Mouse (Mus musculus): ENCODE results near the gene Cryl1. TPM values are rescaled to one million over a fixed set of nuclear protein-coding genes. Genes with fewer than 3 reads are reported as not detected.
A peak's percentile ranks its signal among the peaks of the same experiment; 100 is the strongest.

Cryl1 gene
- total and polyA plus RNA-seq, 3 experiments: 17.8 to 22.0 TPM; not detected in 1

DNA sequence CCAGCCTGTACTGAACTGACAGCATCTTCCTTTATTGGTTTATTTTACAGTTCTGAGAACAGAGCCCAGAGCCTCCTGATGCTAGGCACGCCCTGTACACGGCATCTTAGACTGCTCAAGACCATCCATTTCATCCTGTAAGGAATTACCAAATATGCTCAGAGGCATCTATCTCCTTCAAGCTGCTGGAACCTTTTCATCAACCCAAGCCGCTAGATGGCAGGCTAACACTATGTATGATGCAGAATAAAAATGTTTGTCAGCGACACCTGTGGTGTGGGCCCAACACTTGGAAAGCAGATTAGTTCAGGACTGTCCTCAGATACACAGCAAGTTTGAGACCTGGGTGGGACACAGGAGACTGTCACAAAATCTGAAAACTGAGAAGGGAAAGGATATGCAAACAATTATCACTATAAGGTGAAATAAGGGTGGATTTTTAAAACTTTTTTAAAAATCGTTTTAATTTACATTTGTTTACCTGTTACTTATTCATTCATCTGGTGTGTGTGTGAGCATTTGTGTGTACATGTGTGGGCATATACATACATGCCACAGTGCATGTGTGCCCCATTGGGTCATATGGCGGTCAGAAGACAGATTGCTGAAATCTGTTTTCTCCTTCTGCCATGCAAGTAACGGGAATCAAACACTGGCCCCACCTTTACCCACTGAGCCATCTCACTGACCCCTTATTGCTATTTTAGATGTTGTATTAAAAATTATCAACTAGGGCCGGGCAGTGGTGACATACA, 25.8 kb downstream of the Cryl1 start:
- H3K4me1 ChIP-seq (ENCODE audit: control insufficient read depth in 1 of 2, insufficient read depth in 2 of 2, low read length in 2 of 2): peaks cover 0 to 5% of the 10 kb centered on the region in 2 experiments; a peak in 1 of 4 replicates
- H3K9me3 ChIP-seq (replicated peaks; ENCODE audit: insufficient read depth, low read length): no peaks in the 10 kb centered on the region
- H3K27ac ChIP-seq (ENCODE audit: control insufficient read depth, low read depth, low read length): no peak overlapping the region
- H3K9ac ChIP-seq (ENCODE audit: control insufficient read depth, low read depth, low read length, poor library complexity, severe bottlenecking): no peak overlapping the region
- no peaks in the 10 kb centered on the region for H3K79me2 ChIP-seq (ENCODE audit: control insufficient read depth, insufficient read depth, low read length, poor library complexity)
- TF ChIP-seq ZNF384 (IDR thresholded peaks at IDR 0.05; ENCODE audit: low read depth, low read length) (no peak), ELF1 (IDR thresholded peaks at IDR 0.05; ENCODE audit: low read depth, low read length) (no peak), RAD21 (IDR thresholded peaks at IDR 0.05; ENCODE audit: low read depth, low read length) (peak; percentile 94), ZC3H11A (IDR thresholded peaks at IDR 0.05; ENCODE audit: low read depth, low read length) (peak; percentile 85), TAL1 (IDR thresholded peaks at IDR 0.05; ENCODE audit: low read length) (no peak), JUND (IDR thresholded peaks at IDR 0.05; ENCODE audit: low read depth, low read length) (no peak), ZKSCAN1 (IDR thresholded peaks at IDR 0.05; ENCODE audit: low read depth, low read length) (no peak), MAFK (IDR thresholded peaks at IDR 0.05; ENCODE audit: borderline replicate concordance, low read depth, low read length) (no peak), EP300 (IDR thresholded peaks at IDR 0.05; ENCODE audit: low read depth in 1 of 2, low read length in 2 of 2) (no peak), HCFC1 (IDR thresholded peaks at IDR 0.05; ENCODE audit: low read depth, low read length) (no peak), POLR2A (IDR thresholded peaks at IDR 0.05; ENCODE audit: control insufficient read depth in 1 of 2, insufficient read depth in 1 of 2, low read depth in 1 of 2, low read length in 2 of 2, poor library complexity in 1 of 2) (no peak), USF1 (IDR thresholded peaks at IDR 0.05; ENCODE audit: low read depth, low read length) (no peak), ZMIZ1 (IDR thresholded peaks at IDR 0.05; ENCODE audit: low read depth, low read length) (no peak), TBP (IDR thresholded peaks at IDR 0.05; ENCODE audit: low read depth, low read length) (no peak), TCF12 (IDR thresholded peaks at IDR 0.05; ENCODE audit: low read depth, low read length) (no peak), E2F4 (IDR thresholded peaks at IDR 0.05; ENCODE audit: borderline replicate concordance, low read depth, low read length) (no peak), SMC3 (IDR thresholded peaks at IDR 0.05; ENCODE audit: low read depth, low read length) (peak; percentile 83), CTCF (IDR thresholded peaks at IDR 0.05 in 2 of 3, conservative IDR thresholded peaks at IDR 0.05 in 1 of 3; ENCODE audit: control insufficient read depth in 1 of 3, insufficient read depth in 1 of 3, low read depth in 2 of 3, low read length in 3 of 3, poor library complexity in 1 of 3, severe bottlenecking in 1 of 3) (peak; percentile 49 to 96 (median 49)), MAZ (IDR thresholded peaks at IDR 0.05; ENCODE audit: low read depth, low read length) (no peak), CHD2 (IDR thresholded peaks at IDR 0.05; ENCODE audit: low read length) (no peak)
- DNase-seq (ENCODE audit: low read depth, low spot score): peak; percentile 78
- H3K36me3 ChIP-seq (ENCODE audit: control insufficient read depth in 1 of 2, insufficient read depth in 2 of 2, low read length in 2 of 2): no peaks in the 10 kb centered on the region
- H3K27me3 ChIP-seq (ENCODE audit: control insufficient read depth in 1 of 2, insufficient read depth in 2 of 2, low read length in 2 of 2): no peaks in the 10 kb centered on the region
- H3K4me3 ChIP-seq (ENCODE audit: control insufficient read depth in 1 of 2, insufficient read depth in 1 of 2, low read depth in 2 of 2, low read length in 2 of 2): no peak overlapping the region

DNA sequence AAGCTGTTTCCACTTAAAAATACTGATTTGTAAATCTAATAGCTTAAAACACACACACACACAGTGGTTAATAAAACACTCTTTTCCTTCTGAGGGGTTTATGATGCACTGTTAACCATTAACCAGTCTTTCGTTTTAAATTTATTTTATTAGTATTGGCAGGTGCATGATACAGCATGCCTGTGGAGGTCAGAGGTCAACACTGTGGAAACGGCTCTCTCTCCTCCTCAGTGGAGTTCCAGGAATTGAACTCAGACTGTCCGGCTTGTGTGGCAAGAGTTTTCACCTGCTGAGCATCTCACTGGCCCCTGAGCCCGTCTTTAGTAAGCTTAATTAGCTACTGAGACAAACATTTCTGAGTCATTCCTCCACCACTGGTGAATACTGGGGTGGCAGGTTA, 31.0 kb downstream of the Cryl1 start:
- Histone ChIP-seq H3K4me3 (ENCODE audit: control insufficient read depth in 1 of 2, insufficient read depth in 1 of 2, low read depth in 2 of 2, low read length in 2 of 2) (no peak overlapping the region), H3K36me3 (ENCODE audit: control insufficient read depth in 1 of 2, insufficient read depth in 2 of 2, low read length in 2 of 2) (peaks cover 0 to 7% of the 10 kb centered on the region in 2 experiments; a peak in 2 of 4 replicates), H3K27ac (ENCODE audit: control insufficient read depth, low read depth, low read length) (no peak overlapping the region), H3K9me3 (replicated peaks; ENCODE audit: insufficient read depth, low read length) (no peaks in the 10 kb centered on the region), H3K79me2 (ENCODE audit: control insufficient read depth, insufficient read depth, low read length, poor library complexity) (no peaks in the 10 kb centered on the region), H3K9ac (ENCODE audit: control insufficient read depth, low read depth, low read length, poor library complexity, severe bottlenecking) (no peak overlapping the region), H3K4me1 (ENCODE audit: control insufficient read depth in 1 of 2, insufficient read depth in 2 of 2, low read length in 2 of 2) (peaks cover 2 to 6% of the 10 kb centered on the region in 2 experiments; a peak in 2 of 4 replicates), H3K27me3 (ENCODE audit: control insufficient read depth in 1 of 2, insufficient read depth in 2 of 2, low read length in 2 of 2) (no peaks in the 10 kb centered on the region)
- no peak for TF ChIP-seq SIN3A (IDR thresholded peaks at IDR 0.05; ENCODE audit: low read length)
- no peak for TF ChIP-seq KAT2A (conservative IDR thresholded peaks at IDR 0.05; ENCODE audit: low read depth, low read length)
- no peak for TF ChIP-seq JUND (IDR thresholded peaks at IDR 0.05; ENCODE audit: low read depth, low read length)
- no peak for TF ChIP-seq MAZ (IDR thresholded peaks at IDR 0.05; ENCODE audit: low read depth, low read length)
- no peak for TF ChIP-seq E2F4 (IDR thresholded peaks at IDR 0.05; ENCODE audit: borderline replicate concordance, low read depth, low read length)
- TF ChIP-seq MAFK (IDR thresholded peaks at IDR 0.05; ENCODE audit: borderline replicate concordance, low read depth, low read length): no peak
- TF ChIP-seq POLR2AphosphoS2 (IDR thresholded peaks at IDR 0.05; ENCODE audit: low read length): no peak
- TF ChIP-seq MYB (IDR thresholded peaks at IDR 0.05; ENCODE audit: low read depth, low read length): no peak
- no peak for TF ChIP-seq GATA1 (IDR thresholded peaks at IDR 0.05; ENCODE audit: low read depth, low read length)
- no peak for TF ChIP-seq USF1 (IDR thresholded peaks at IDR 0.05; ENCODE audit: low read depth, low read length)
- no peak for DNase-seq (ENCODE audit: low read depth, low spot score)

All from MEL (cell line).